Mouse (Mus musculus): Measurements from ENCODE around the gene Vps26a.
"Not testable (repeated sequence)": the region's sequence is repeated elsewhere in the genome, so short reads cannot be mapped to it uniquely, and the experiment has no call there.

GRCm38 (mm10) chr10:62491681-62492080 lies 5.1 kb upstream of the Vps26a start:
- not testable (repeated sequence) for TF ChIP-seq CTCF (IDR thresholded peaks at IDR 0.05; ENCODE audit: low read depth, low read length); POLR2A (IDR thresholded peaks at IDR 0.05; ENCODE audit: borderline replicate concordance, low read depth, low read length)

Measured in bone marrow macrophage, adult 2 months (primary cell).